Mouse (Mus musculus) E14TG2a.4 (cell line): ENCODE measurements around the gene Anxa2.

Source experiments
- CTCF ChIP-seq: conservative IDR thresholded peaks from 2 replicates; pipeline ENCODE4 v1.5.1; 2014; ENCODE audit warnings: low read length
- NANOG ChIP-seq: IDR thresholded peaks from 2 replicates; pipeline ENCODE4 v1.6.1; 2014; ENCODE audit warnings: borderline replicate concordance, low read length, mixed read lengths

GRCm38 (mm10) chr9:69454691-69455090 lies 1.3 kb downstream of the Anxa2 start:
- TF ChIP-seq CTCF (no peak), NANOG (no peak)
